Mouse (Mus musculus): ENCODE data around the gene Noxo1. TPM values are rescaled to one million over a fixed set of nuclear protein-coding genes. Genes with fewer than 3 reads are reported as not detected.
"Not testable (repeated sequence)": the region's sequence is repeated elsewhere in the genome, so short reads cannot be mapped to it uniquely, and the experiment has no call there.

The Noxo1 gene
- total RNA-seq, 2 experiments from 2014 or later: 0.62 to 1.5 TPM

- ATAC-seq (ENCODE audit: poor library complexity, severe bottlenecking): not testable (repeated sequence)
These were observed 22.9 kb downstream of the Noxo1 start for GRCm38 (mm10) chr17:24718938-24719337.

- peak; percentile 92 for ATAC-seq (ENCODE audit: poor library complexity, severe bottlenecking)
These were observed 23.6 kb downstream of the Noxo1 start for GRCm38 (mm10) chr17:24719494-24720222.

DNA sequence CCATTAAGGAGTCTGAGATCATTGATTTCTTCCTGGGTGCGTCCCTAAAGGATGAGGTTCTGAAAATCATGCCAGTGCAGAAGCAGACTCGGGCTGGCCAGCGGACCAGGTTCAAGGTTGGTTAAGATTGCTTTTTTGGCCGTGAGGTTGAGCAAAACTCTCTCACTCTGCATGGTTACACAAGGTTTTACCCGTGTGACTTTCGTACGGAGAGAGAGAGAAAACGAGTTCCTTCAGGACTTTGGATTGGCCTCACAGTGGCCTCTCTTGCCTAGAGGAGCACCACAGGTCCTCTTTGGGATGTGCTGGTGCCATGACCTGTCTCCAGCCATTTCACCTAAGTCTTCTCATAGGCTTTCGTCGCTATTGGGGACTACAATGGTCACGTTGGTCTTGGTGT is 24.6 kb downstream of the Noxo1 start:
- not testable (repeated sequence) for ATAC-seq (ENCODE audit: poor library complexity, severe bottlenecking)

DNA sequence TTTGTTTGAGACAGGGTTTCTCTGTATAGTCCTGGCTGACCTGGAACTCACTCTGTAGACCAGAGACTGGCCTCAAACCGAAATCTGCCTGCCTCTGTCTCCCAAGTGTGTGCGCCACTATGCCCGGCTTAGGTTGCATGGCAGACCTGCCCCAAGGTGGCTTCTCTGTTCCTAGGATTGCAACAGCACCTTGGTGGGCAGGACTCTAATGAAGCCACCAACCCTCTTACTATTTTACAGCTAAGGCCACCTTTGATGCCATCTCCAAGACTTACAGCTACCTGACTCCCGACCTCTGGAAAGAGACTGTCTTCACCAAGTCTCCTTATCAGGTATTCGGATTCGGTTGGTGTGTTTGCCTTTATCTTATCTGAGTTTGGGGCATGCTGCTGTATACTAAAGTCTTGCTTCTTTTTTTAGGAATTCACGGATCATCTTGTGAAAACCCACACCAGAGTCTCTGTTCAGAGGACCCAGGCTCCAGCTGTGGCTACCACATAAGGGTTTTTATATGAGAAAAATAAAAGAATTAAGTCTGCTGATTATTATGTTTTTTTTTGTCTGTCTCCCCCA is 25.4 kb downstream of the Noxo1 start:
- ATAC-seq (ENCODE audit: poor library complexity, severe bottlenecking): not testable (repeated sequence)

DNA sequence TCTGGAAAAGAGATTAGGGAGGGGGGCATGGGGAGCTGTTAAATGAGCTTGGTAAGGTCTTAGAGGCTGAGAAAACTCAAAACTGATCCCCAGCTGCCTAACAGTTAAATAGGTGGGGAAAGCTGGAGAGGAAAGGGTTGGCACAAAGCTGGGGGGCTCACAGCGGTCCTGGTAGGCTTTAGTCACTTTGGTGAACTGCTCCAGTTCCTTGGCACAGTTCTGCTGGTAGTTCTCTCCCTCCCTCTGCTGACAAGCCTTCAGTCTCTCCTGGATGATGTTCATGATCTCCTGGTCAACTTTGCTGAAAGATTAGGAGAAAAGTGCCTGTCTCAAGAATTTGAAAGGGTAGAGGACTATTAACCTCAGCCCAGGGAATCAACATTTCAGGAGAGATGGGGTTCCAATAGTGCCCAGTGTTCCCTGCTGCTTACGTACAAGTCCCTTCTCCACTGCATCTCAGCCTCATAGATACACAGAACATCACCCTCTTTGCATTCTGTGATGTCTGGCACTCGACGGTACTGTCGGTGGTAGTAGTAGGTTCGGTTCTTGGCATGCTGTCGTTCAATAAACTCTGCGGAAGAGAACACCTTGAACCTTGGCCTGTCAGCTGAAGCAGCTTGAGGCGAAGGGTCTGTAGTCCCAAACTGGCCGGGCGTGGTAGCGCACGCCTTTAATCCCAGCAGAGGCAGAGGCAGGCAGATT is 26.3 kb downstream of the Noxo1 start:
- ATAC-seq (ENCODE audit: poor library complexity, severe bottlenecking): no peak

DNA sequence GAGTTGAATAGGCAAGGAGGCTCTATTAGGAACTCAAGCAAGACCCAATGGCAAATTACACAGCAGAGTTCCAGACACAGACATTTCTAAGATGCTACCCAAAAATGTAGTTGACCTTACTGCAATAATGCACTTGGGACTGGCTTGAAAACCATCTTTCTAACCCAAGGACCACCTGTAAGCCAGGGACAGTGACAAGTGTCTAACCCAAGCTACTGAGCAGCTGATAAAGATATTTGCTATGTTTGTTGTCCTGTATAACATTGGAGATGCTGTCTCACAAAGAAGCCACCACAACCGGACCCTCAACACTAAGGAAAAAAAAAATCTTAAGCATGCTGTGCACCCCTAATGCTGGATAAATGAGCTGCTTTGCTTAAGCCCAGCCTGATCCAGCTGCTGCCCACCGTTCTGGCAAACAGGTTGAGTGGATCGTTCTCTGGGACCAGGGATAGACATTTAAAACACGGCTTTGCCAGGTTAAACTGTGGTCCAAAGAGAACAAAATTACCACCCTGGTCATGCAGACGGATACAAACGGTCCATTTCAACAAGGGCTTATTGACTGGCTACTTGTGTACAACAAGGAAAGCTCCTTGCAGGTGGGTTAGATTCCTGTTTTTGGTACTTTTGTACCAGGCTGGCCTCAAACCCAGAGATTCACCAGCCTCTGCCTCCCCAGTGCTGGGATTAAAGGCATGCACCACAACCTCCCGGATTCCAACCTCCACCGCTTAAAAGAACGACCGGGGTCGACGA is 27.3 kb downstream of the Noxo1 start:
- no peak for ATAC-seq (ENCODE audit: poor library complexity, severe bottlenecking)

GRCm38 (mm10) chr17:24723881-24724180 is 27.8 kb downstream of the Noxo1 start:
- ATAC-seq (ENCODE audit: poor library complexity, severe bottlenecking): peak; percentile 5

- peak; percentile 73 for ATAC-seq (ENCODE audit: poor library complexity, severe bottlenecking)
These were observed 28.1 kb downstream of the Noxo1 start, which contains the start of gene Ndufb10 for GRCm38 (mm10) chr17:24724184-24724583. Ndufb10 (minus strand) TSS chr17:24724478.

GRCm38 (mm10) chr17:24725637-24726390 is 29.8 kb downstream of the Noxo1 start:
- no peak for ATAC-seq (ENCODE audit: poor library complexity, severe bottlenecking)

- no peak for ATAC-seq (ENCODE audit: poor library complexity, severe bottlenecking)
These were observed 31.6 kb downstream of the Noxo1 start, which contains the start of gene Rpl3l for GRCm38 (mm10) chr17:24727618-24728017. Rpl3l (plus strand) TSS chr17:24727820.

DNA sequence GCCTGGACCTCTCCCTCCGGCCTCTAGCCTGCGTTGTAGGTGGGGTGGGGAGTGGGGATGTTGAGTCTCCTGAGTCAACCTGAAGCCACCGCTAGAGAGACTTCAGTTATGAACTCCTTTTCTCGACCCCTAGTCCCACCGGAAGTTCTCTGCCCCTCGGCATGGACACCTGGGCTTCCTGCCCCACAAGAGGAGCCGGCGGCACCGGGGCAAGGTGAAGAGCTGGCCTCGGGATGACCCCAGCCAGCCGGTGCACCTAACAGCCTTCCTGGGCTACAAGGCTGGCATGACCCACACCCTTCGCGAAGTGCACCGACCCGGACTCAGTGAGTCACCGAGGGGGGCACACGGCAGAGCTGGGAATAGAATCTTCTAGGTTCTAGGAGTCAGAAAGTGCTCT is 32.1 kb downstream of the Noxo1 start:
- no peak for ATAC-seq (ENCODE audit: poor library complexity, severe bottlenecking)

GRCm38 (mm10) chr17:24729067-24729466 is 33.0 kb downstream of the Noxo1 start:
- ATAC-seq (ENCODE audit: poor library complexity, severe bottlenecking): no peak

GRCm38 (mm10) chr17:24730787-24731186 is 34.8 kb downstream of the Noxo1 start:
- no peak for ATAC-seq (ENCODE audit: poor library complexity, severe bottlenecking)

- no peak for ATAC-seq (ENCODE audit: poor library complexity, severe bottlenecking)
These were observed 36.4 kb downstream of the Noxo1 start for GRCm38 (mm10) chr17:24732233-24732935.

DNA sequence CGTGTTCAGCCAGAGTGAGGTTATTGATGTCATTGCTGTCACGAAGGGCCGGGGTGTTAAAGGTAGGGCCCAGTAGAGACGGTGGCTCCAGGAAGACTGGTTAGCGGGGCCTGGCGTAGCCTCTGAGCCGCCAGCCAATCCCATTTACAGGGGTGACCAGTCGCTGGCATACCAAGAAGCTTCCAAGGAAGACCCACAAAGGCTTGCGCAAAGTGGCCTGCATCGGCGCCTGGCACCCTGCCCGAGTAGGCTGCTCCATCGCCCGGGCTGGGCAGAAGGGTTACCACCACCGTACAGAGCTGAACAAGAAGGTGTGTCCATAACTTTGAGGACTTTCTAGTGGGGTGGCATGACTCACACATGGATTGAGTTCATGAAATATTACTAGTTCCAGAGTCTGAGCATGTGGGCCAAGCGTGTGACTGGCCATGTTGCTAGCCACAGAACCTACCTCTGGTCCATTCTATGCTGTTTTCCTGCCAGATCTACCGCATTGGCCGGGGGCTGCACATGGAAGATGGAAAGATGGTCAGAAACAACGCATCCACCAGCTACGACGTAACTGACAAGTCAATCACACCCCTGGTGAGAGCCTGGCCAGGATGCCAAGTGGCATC is 37.5 kb downstream of the Noxo1 start:
- ATAC-seq (ENCODE audit: poor library complexity, severe bottlenecking): no peak

- no peak for ATAC-seq (ENCODE audit: poor library complexity, severe bottlenecking)
These were observed 38.5 kb downstream of the Noxo1 start for GRCm38 (mm10) chr17:24734513-24734912.

DNA sequence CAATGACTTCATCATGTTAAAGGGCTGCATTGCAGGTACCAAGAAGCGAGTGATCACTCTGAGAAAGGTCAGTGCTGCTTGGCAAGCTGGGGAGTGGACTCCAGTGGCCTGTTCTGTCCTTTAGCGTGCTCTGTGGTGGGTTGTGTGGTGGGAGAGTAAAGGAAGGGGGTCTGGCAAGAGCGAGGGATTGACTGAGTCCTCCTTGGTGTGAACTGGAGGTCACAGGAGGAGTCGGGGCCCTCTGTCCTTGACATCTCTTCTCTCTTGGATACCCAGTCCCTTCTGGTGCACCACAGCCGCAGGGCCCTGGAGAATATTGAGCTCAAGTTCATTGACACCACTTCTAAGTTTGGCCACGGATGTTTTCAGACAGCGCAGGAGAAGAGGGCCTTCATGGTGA is 39.4 kb downstream of the Noxo1 start:
- ATAC-seq (ENCODE audit: poor library complexity, severe bottlenecking): no peak

GRCm38 (mm10) chr17:24736330-24737051 is 40.5 kb downstream of the Noxo1 start, which contains the start of gene Msrb1:
Msrb1 (plus strand) TSS chr17:24736642.
- peak; percentile 86 for ATAC-seq (ENCODE audit: poor library complexity, severe bottlenecking)

Measured in megakaryocyte, adult 5-6 weeks (primary cell).